Mouse (Mus musculus): ENCODE measurements at regions not wholly inside any gene's neighbourhood (a gene's known extent, or its start where the extent isn't known, plus 50 kb on each side); places are given as distances from the start of the nearest gene placed in this dataset.

DNA sequence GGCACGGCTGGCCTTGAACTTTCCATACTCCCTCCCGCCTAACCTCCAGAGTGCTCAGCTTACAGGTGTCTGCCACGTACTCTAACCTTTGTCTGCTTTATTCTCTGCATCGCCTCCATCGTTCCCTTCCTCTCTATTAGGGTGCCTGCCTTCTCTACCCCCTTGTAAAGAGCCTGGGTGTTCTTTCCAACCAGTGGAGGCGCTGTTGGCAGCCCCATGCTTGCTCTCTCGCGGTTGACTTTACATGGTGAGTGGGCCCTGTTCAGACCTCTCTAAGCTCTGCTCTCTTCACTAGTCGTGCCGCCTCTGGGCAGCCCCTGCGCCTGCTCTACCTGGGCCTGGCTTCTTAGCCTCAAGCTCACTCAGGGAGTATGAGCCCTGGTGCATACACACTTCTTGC is 74.0 kb upstream of the Sox2 start:
- TF ChIP-seq CTCF (conservative IDR thresholded peaks at IDR 0.05; ENCODE audit: insufficient read depth, insufficient read length, low read depth, low read length) (no peak), POLR2A (IDR thresholded peaks at IDR 0.05; ENCODE audit: low read depth, low read length) (no peak)
